Mouse (Mus musculus) megakaryocyte, embryonic 14.5 days (primary cell): ENCODE measurements at regions not wholly inside any gene's neighbourhood (a gene's known extent, or its start where the extent isn't known, plus 50 kb on each side); places are given as distances from the start of the nearest gene placed in this dataset.

ENCODE experiments used
- FLI1 ChIP-seq: IDR thresholded peaks from 2 replicates; pipeline ENCODE4 v1.6.1; 2012; ENCODE audit warnings: low read length, inconsistent platforms, mixed read lengths
- GATA1 ChIP-seq: IDR thresholded peaks from 3 replicates; pipeline ENCODE4 v1.6.1; 2012; ENCODE audit warnings: mixed read lengths, low read length, inconsistent platforms, borderline replicate concordance

DNA sequence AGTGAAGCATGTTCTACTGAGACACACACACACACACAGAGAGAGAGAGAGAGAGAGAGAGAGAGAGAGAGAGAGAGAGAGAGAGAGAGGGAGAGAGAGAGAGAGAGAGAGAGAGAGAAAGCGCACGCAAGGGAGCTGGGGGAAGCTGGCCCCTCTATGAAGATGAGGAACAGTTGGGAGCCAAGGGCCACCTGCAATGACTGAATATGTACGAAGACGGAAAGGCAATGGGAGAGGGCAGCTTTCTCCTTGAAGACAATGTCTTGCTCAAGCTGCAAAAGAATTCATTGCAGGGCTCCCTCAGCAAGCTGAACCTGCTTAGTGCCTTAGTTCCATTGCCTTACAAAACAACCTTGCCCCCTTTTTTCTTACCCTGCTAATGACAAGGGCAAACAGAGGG is 163.1 kb downstream of the Sox4 start:
- no peak for TF ChIP-seq GATA1
- no peak for TF ChIP-seq FLI1
